Mouse (Mus musculus): ENCODE measurements at regions not wholly inside any gene's neighbourhood (a gene's known extent, or its start where the extent isn't known, plus 50 kb on each side); places are given as distances from the start of the nearest gene placed in this dataset.
A peak's percentile ranks its signal among the peaks of the same experiment; 100 is the strongest.
"Not testable (repeated sequence)": the region's sequence is repeated elsewhere in the genome, so short reads cannot be mapped to it uniquely, and the experiment has no call there.

- no peak for DNase-seq
These were observed 90.2 kb downstream of the Enc1 start for GRCm38 (mm10) chr13:97331072-97331471.

- DNase-seq, result not testable (repeated sequence)
These were observed 80.4 kb downstream of the Enc1 start for GRCm38 (mm10) chr13:97321307-97321706.

GRCm38 (mm10) chr13:97320756-97321155 lies 79.9 kb downstream of the Enc1 start:
- no peak for DNase-seq

- no peak for DNase-seq
These were observed 79.4 kb downstream of the Enc1 start for GRCm38 (mm10) chr13:97320298-97320697.

GRCm38 (mm10) chr13:97317633-97318032 lies 76.7 kb downstream of the Enc1 start:
- peak; percentile 63 for DNase-seq

- DNase-seq, result no peak
These were observed 71.8 kb downstream of the Enc1 start for GRCm38 (mm10) chr13:97312420-97313370.

GRCm38 (mm10) chr13:97311340-97311739 lies 70.4 kb downstream of the Enc1 start:
- DNase-seq, result peak; percentile 70

- DNase-seq, result no peak
These were observed 69.9 kb downstream of the Enc1 start for GRCm38 (mm10) chr13:97310855-97311189.

GRCm38 (mm10) chr13:97310186-97310854 lies 69.4 kb downstream of the Enc1 start:
- DNase-seq, result peak; percentile 59

- DNase-seq, result no peak
These were observed 68.5 kb downstream of the Enc1 start for GRCm38 (mm10) chr13:97309411-97309810.

GRCm38 (mm10) chr13:97308431-97308830 lies 67.5 kb downstream of the Enc1 start:
- DNase-seq, result no peak

Data from embryo, embryonic 11 days (tissue).